Mouse (Mus musculus) G1E (cell line): ENCODE data around the gene Pnkp.

ENCODE experiments used
- CTCF ChIP-seq: IDR thresholded peaks from 2 replicates; pipeline ENCODE4 v1.5.1; 2012; ENCODE audit warnings: low read depth, low read length, inconsistent platforms, mixed read lengths
- GATA2 ChIP-seq: IDR thresholded peaks from 2 replicates; pipeline ENCODE4 v1.6.1; 2012; ENCODE audit warnings: low read depth, low read length, inconsistent platforms, borderline replicate concordance
- POLR2AphosphoS5 ChIP-seq: IDR thresholded peaks from 2 replicates; pipeline ENCODE4 v1.6.1; 2012; ENCODE audit warnings: low read depth, low read length, inconsistent platforms; ENCODE audit not compliant: insufficient replicate concordance

DNA sequence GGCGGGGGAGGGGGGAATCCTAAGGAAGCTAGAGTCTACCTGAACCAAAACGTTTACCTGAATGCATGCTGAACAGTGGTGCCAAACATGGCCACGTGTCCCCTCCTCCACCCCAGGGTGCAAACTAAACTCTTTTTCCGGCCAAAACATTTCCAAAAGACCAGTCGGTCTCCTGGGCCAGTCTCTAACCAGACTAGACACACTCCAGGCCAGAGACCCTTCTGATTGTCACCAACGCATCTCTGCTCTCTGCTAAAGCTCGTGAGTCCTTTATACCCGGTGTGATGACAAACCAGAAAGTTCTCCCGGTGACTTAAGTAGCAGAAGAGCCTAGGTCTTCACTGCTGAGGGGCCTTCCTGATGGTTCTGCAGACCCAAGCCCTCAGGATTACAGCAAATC lies 10.9 kb downstream of the Pnkp start:
- TF ChIP-seq GATA2: no peak
- TF ChIP-seq CTCF: no peak
- TF ChIP-seq POLR2AphosphoS5: no peak
